Mouse (Mus musculus) central nervous system, embryonic 11.5 days (tissue): ENCODE data around the gene Retn. TPM values are rescaled to one million over a fixed set of nuclear protein-coding genes. Genes with fewer than 3 reads are reported as not detected.

Source experiments
- polyA plus RNA-seq: library from polyadenylated mRNA; depleted of rRNA; stranded (reverse); fragments of >200 nt; gene quantifications from 2 replicates; pipeline ENCODE4 v1.2.3, GENCODE M21; 2012; rRNA removed

The Retn gene
- polyA plus RNA-seq: 0.14 and 0.26 TPM in 2 replicates

GRCm38 (mm10) chr8:3655526-3655925 lies at the start of gene Retn:
Retn (plus strand) TSS chr8:3655770.

GRCm38 (mm10) chr8:3621199-3621970 lies 34.2 kb upstream of the Retn start, which contains the start of the genes Xab2 and Pet100:
Xab2 (minus strand) TSS chr8:3621316.
Pet100 (plus strand) TSS chr8:3621548.

GRCm38 (mm10) chr8:3625445-3625844 lies 30.1 kb upstream of the Retn start, which contains the start of gene Pcp2:
Pcp2 (minus strand) TSS chr8:3625545.

GRCm38 (mm10) chr8:3630647-3631477 lies 24.7 kb upstream of the Retn start, which contains the start of gene Stxbp2:
Stxbp2 (plus strand) TSS chr8:3630955.

GRCm38 (mm10) chr8:3665507-3665906 lies 9.9 kb downstream of the Retn start, which contains the start of gene Mcemp1:
Mcemp1 (plus strand) TSS chr8:3665754.

GRCm38 (mm10) chr8:3671980-3672491 lies 16.5 kb downstream of the Retn start, which contains the start of gene Fcor:
Fcor (minus strand) TSS chr8:3672362.

GRCm38 (mm10) chr8:3676131-3676992 lies 20.8 kb downstream of the Retn start, which contains the start of gene Trappc5:
Trappc5 (plus strand) TSS chr8:3676299.

GRCm38 (mm10) chr8:3694121-3694520 lies 38.6 kb downstream of the Retn start, which contains the start of gene Fcer2a:
Fcer2a (minus strand) TSS chr8:3694175.

Other genes starting within 250 kb of the Retn start
- gene Pex11g, start 188.1 kb upstream of the Retn start, polyA plus RNA-seq: 2.8 and 5.1 TPM in 2 replicates
- gene Tex45, start 184.9 kb upstream of the Retn start, polyA plus RNA-seq: 0.17 TPM in 1 of 2 replicates, not detected in the other
- 65.4 and 81.6 TPM in 2 replicates for gene Zfp358, start 162.6 kb upstream of the Retn start, polyA plus RNA-seq
- gene Mcoln1, start 155.3 kb upstream of the Retn start, polyA plus RNA-seq: 127 and 133 TPM in 2 replicates
- gene Pnpla6, start 140.4 kb upstream of the Retn start, polyA plus RNA-seq: 32.3 and 37.8 TPM in 2 replicates
- gene C330021F23Rik, start 87.8 kb upstream of the Retn start, polyA plus RNA-seq: 4.3 and 5.4 TPM in 2 replicates
- gene Camsap3, start 68.5 kb upstream of the Retn start, polyA plus RNA-seq: 21.2 and 22.0 TPM in 2 replicates
- 66.9 and 67.5 TPM in 2 replicates for gene Xab2, start 34.5 kb upstream of the Retn start, polyA plus RNA-seq
- 69.2 and 71.1 TPM in 2 replicates for gene Pet100, start 34.2 kb upstream of the Retn start, polyA plus RNA-seq
- 1.6 TPM in 1 of 2 replicates, not detected in the other for gene Pcp2, start 30.2 kb upstream of the Retn start, polyA plus RNA-seq
- gene Stxbp2, start 24.8 kb upstream of the Retn start, polyA plus RNA-seq: 36.9 and 53.7 TPM in 2 replicates
- 0.08 and 0.21 TPM in 2 replicates for gene Mcemp1, start 10.0 kb downstream of the Retn start, polyA plus RNA-seq
- 3.5 and 7.5 TPM in 2 replicates for gene Fcor, start 16.6 kb downstream of the Retn start, polyA plus RNA-seq
- gene Trappc5, start 20.5 kb downstream of the Retn start, polyA plus RNA-seq: 34.4 and 42.6 TPM in 2 replicates
- gene Fcer2a, start 38.4 kb downstream of the Retn start, polyA plus RNA-seq: not detected in 2 replicates
- gene Clec4g, start 64.9 kb downstream of the Retn start, polyA plus RNA-seq: 0.27 and 0.36 TPM in 2 replicates
- gene Cd209a, start 93.2 kb downstream of the Retn start, polyA plus RNA-seq: not detected in 2 replicates
- gene Cd209e, start 198.5 kb downstream of the Retn start, polyA plus RNA-seq: not detected in 2 replicates
- not detected in 2 replicates for gene Cd209d, start 222.8 kb downstream of the Retn start, polyA plus RNA-seq